Comparison of ENCODE assay signal across 12 mouse cellular contexts in the genomic region with DNA sequence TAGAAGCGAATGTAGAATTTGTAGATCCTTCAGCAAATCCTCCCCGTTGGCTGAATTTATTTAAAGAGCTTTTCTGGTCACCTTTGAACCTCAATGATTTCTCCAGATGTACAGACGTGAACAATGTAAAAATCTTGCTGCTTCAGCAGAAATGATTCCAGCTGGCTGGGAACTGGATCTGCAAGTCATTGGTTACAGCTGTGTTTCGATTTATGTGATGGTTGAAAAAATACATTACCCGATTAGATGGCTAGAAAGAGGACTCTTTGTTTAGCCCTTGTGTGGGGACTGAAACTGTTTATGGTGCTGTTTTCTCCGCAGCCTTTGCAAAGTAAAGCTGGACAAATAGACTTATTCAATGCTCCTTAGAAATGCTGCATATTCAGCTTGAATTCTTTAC. TPM values are rescaled to one million over a fixed set of nuclear protein-coding genes. Genes with fewer than 3 reads are reported as not detected.
DNase-seq lines count a peak whose midpoint lies in the region; ATAC-seq and TF ChIP-seq lines count a peak whose summit lies in the region.
"Had no signal": no experiment of that assay in that cellular context is flagged by ENCODE, and none has a peak within 500 bp of the region (broad histone marks: within the 10 kb centered on the region; RNA-seq: fewer than 3 reads in every experiment).

No protein-coding gene starts in this region.

- WGBS in kidney, postnatal 0 days, result 23% methylated on average over 6 of the region's 6 CpGs
- WGBS in embryonic facial prominence, embryonic 11.5 days, result 15% methylated on average over 6 of the region's 6 CpGs
- 56% methylated on average over 6 of the region's 6 CpGs for WGBS in hindbrain, embryonic 11.5 days
- 21% methylated on average over 6 of the region's 6 CpGs for WGBS in midbrain, postnatal 0 days

- no peaks in the 10 kb centered on the region for H3K36me3 ChIP-seq in kidney, postnatal 0 days (ENCODE audit: insufficient read depth, low read length)
- H3K36me3 ChIP-seq in embryonic facial prominence, embryonic 11.5 days (replicated peaks; ENCODE audit: control insufficient read depth, insufficient read depth, low read depth, low read length), result no peaks in the 10 kb centered on the region
- no peaks in the 10 kb centered on the region for H3K36me3 ChIP-seq in hindbrain, embryonic 11.5 days (ENCODE audit: control insufficient read depth, insufficient read depth, low read length)
- H3K36me3 ChIP-seq in midbrain, postnatal 0 days (ENCODE audit: insufficient read depth, low read length), result no peaks in the 10 kb centered on the region

- peak; percentile 61 for DNase-seq in kidney, postnatal 0 days (ENCODE audit: low spot score)
- DNase-seq in kidney, postnatal 25 days, result no peak
- peak; percentile 89 for DNase-seq in embryonic facial prominence, embryonic 11.5 days (ENCODE audit: low spot score)
- peak; percentile 41 for DNase-seq in hindbrain, embryonic 11.5 days (ENCODE audit: low spot score)
- DNase-seq in midbrain, postnatal 0 days (ENCODE audit: low spot score), result no peak
- DNase-seq in left cerebral cortex, adult 11 months (ENCODE audit: low spot score), result no peak
- DNase-seq in B cell, adult 2 months, result no peak
- no peak for DNase-seq in layer of hippocampus, postnatal 36 days
- DNase-seq: cerebellum, adult 9-10 months had no signal

- TF ChIP-seq CTCF in kidney, postnatal 0 days (IDR thresholded peaks at IDR 0.05; ENCODE audit: low read depth), result no peak
- no peak for TF ChIP-seq CTCF in midbrain, postnatal 0 days (IDR thresholded peaks at IDR 0.05)

- no peak overlapping the region for H3K4me2 ChIP-seq in kidney, postnatal 0 days (ENCODE audit: low read length)
- no peak overlapping the region for H3K4me2 ChIP-seq in embryonic facial prominence, embryonic 11.5 days (ENCODE audit: low read depth, low read length)
- no peak overlapping the region for H3K4me2 ChIP-seq in hindbrain, embryonic 11.5 days (replicated peaks; ENCODE audit: low read depth, low read length)
- no peak overlapping the region for H3K4me2 ChIP-seq in midbrain, postnatal 0 days (ENCODE audit: low read depth, low read length, poor library complexity, severe bottlenecking)

- no peak overlapping the region for H3K27ac ChIP-seq in kidney, postnatal 0 days
- peak overlapping the region; percentile 81 for H3K27ac ChIP-seq in embryonic facial prominence, embryonic 11.5 days (replicated peaks; ENCODE audit: low read depth, low read length)
- peak overlapping the region; percentile 14; the same call in 1 of the 2 replicates for H3K27ac ChIP-seq in hindbrain, embryonic 11.5 days (ENCODE audit: low read depth, low read length)
- H3K27ac ChIP-seq in midbrain, postnatal 0 days (ENCODE audit: low read depth, low read length), result 0 out of 2 replicates have a peak overlapping the region, but pooled peaks have one; percentile 47

- H3K4me3 ChIP-seq in kidney, postnatal 0 days (replicated peaks; ENCODE audit: low read depth, low read length), result no peak overlapping the region
- no peak overlapping the region for H3K4me3 ChIP-seq in embryonic facial prominence, embryonic 11.5 days (ENCODE audit: low read depth, low read length)
- no peak overlapping the region for H3K4me3 ChIP-seq in hindbrain, embryonic 11.5 days (ENCODE audit: low read depth, low read length)
- no peak overlapping the region for H3K4me3 ChIP-seq in midbrain, postnatal 0 days (ENCODE audit: low read depth, low read length)
- H3K4me3 ChIP-seq: myocyte had no signal

- no peak for ATAC-seq in kidney, postnatal 0 days (replicated peaks; ENCODE audit: low FRiP score, low read depth)
- ATAC-seq in embryonic facial prominence, embryonic 11.5 days (replicated peaks; ENCODE audit: insufficient number of reproducible peaks, low FRiP score, low TSS enrichment, low read depth), result 0 out of 2 replicates have a peak, but pooled peaks have one; percentile 67
- ATAC-seq in hindbrain, embryonic 11.5 days (ENCODE audit: low FRiP score), result 0 out of 2 replicates have a peak, but pooled peaks have one; percentile 19
- ATAC-seq in midbrain, postnatal 0 days (ENCODE audit: low FRiP score), result no peak

- H3K4me1 ChIP-seq in kidney, postnatal 0 days (replicated peaks; ENCODE audit: insufficient read depth, low read length), result no peaks in the 10 kb centered on the region
- H3K4me1 ChIP-seq in embryonic facial prominence, embryonic 11.5 days (ENCODE audit: control insufficient read depth, insufficient read depth, low read length), result no peaks in the 10 kb centered on the region
- no peaks in the 10 kb centered on the region for H3K4me1 ChIP-seq in hindbrain, embryonic 11.5 days (replicated peaks; ENCODE audit: control insufficient read depth, insufficient read depth, low read length)
- H3K4me1 ChIP-seq in midbrain, postnatal 0 days (ENCODE audit: insufficient read depth, low read length), result no peaks in the 10 kb centered on the region

- H3K27me3 ChIP-seq in kidney, postnatal 0 days (ENCODE audit: insufficient read depth, low read length), result no peaks in the 10 kb centered on the region
- H3K27me3 ChIP-seq in embryonic facial prominence, embryonic 11.5 days (ENCODE audit: control insufficient read depth, insufficient read depth, low read length), result no peaks in the 10 kb centered on the region
- H3K27me3 ChIP-seq in hindbrain, embryonic 11.5 days (ENCODE audit: control insufficient read depth, insufficient read depth, low read length), result no peaks in the 10 kb centered on the region
- H3K27me3 ChIP-seq in midbrain, postnatal 0 days (ENCODE audit: insufficient read depth, low read length), result no peaks in the 10 kb centered on the region

- no peak overlapping the region for H3K9ac ChIP-seq in kidney, postnatal 0 days (ENCODE audit: low read depth, low read length)
- no peak overlapping the region for H3K9ac ChIP-seq in embryonic facial prominence, embryonic 11.5 days (replicated peaks; ENCODE audit: low read length)
- H3K9ac ChIP-seq in hindbrain, embryonic 11.5 days (ENCODE audit: low read depth, low read length), result no peak overlapping the region
- peak overlapping the region; percentile 24; the same call in 1 of the 2 replicates for H3K9ac ChIP-seq in midbrain, postnatal 0 days (replicated peaks; ENCODE audit: low read length, poor library complexity, severe bottlenecking)

- no peaks in the 10 kb centered on the region for H3K9me3 ChIP-seq in kidney, postnatal 0 days (replicated peaks; ENCODE audit: low read length)
- no peaks in the 10 kb centered on the region for H3K9me3 ChIP-seq in embryonic facial prominence, embryonic 11.5 days (replicated peaks; ENCODE audit: control insufficient read depth, low read length)
- H3K9me3 ChIP-seq in hindbrain, embryonic 11.5 days (ENCODE audit: control insufficient read depth, low read length), result no peaks in the 10 kb centered on the region
- no peaks in the 10 kb centered on the region for H3K9me3 ChIP-seq in midbrain, postnatal 0 days (ENCODE audit: low read length)

RNA-seq across cellular contexts. Expression of a gene that starts 34.6 kb away (rescaled TPM):
- polyA plus RNA-seq in kidney, postnatal 0 days (2015; fragmentation: Nextera tagmentation; extraction: Ambion mirVana), result not detected in 2 replicates
- not detected in 2 replicates for polyA plus RNA-seq in embryonic facial prominence, embryonic 11.5 days (2014; fragmentation: Nextera tagmentation; extraction: Ambion mirVana)
- not detected in 2 replicates for polyA plus RNA-seq in hindbrain, embryonic 11.5 days (2014; fragmentation: Nextera tagmentation; extraction: Ambion mirVana)
- not detected in 2 replicates for total RNA-seq in midbrain, postnatal 0 days (2014; rRNA removed)
- polyA plus RNA-seq in midbrain, postnatal 0 days (2015; fragmentation: Nextera tagmentation; extraction: Ambion mirVana), result not detected in 2 replicates
- not detected for total RNA-seq in layer of hippocampus, postnatal 36 days (2021)
- total RNA-seq: hematopoietic stem cell, adult 5-6 weeks had no signal
- polyA plus RNA-seq: myocyte; testis, adult 2 months had no signal

Comparison
In these comparisons a context has a peak if more than half of its experiments do, and no peak if none do; other contexts are left out.
1. DNase-seq: peak in kidney, postnatal 0 days (single experiment), embryonic facial prominence, embryonic 11.5 days (single experiment) and hindbrain, embryonic 11.5 days (single experiment); none in kidney, postnatal 25 days (0 of 2), midbrain, postnatal 0 days (single experiment), left cerebral cortex, adult 11 months (single experiment), B cell, adult 2 months (0 of 2) and layer of hippocampus, postnatal 36 days (0 of 2).
2. ATAC-seq: peak in embryonic facial prominence, embryonic 11.5 days (single experiment) and hindbrain, embryonic 11.5 days (single experiment); none in kidney, postnatal 0 days (single experiment) and midbrain, postnatal 0 days (single experiment).